Mouse (Mus musculus) liver, postnatal 0 days (tissue): Measurements from ENCODE around the gene Gucd1.

Source experiments
- CTCF ChIP-seq: sonication (generic); IDR thresholded peaks from 2 replicates; pipeline ENCODE4 v1.5.1; 2016; ENCODE audit warnings: antibody characterized with exemption, low read depth
- EP300 ChIP-seq: IDR thresholded peaks from 2 replicates; pipeline ENCODE4 v1.6.1; 2016; ENCODE audit warnings: antibody characterized with exemption, low read depth, mild to moderate bottlenecking

DNA sequence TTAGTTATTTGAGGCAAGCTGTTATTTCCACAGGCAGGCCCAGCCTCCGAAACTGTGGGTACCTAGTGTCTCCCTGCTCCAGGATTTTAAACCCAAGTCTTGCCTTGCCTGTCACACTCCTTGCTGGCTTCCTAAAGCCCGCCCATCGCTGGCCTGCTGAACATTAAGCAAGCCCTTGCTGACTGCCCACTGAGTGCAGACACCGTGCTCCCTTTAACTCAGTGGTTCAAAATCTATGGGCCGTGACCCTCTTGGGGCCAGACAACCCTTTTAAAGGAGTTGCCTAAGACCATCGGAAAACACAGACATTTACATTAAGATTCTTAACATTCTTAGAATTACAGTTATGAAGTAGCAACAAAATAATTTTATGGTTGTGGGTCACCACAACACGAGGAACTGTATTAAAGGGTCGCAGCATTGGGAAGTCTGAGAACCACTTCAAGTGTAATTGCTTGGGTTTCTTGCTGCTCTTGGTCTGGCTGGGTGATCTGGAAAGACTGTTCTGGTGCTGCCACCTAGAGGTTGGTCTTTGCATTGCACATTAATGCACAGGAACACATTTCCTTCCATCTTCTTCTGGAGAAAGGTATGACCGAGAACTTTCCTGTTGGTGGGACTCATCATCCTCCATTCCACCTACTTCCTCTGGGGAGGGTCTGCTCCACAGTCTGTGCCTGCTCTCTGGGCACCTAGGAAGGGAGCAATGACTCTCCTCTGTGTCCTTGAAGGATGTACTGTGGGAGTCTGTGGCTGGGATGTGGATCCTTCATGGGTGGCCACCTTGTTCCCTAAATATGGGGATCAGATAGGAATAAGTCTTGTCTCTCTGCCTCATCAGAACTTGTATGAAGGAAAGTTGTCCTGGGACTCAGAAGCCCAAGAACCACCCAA is 31.4 kb downstream of the Gucd1 start:
- peak; percentile 98 for TF ChIP-seq CTCF
- no peak for TF ChIP-seq EP300
